ENCODE assay signal across 9 mouse cellular contexts in genomic region chr7:45523678-45524170, GRCm38 (mm10). TPM values are rescaled to one million over a fixed set of nuclear protein-coding genes. Genes with fewer than 3 reads are reported as not detected.
DNase-seq lines count a peak whose midpoint lies in the region; ATAC-seq and TF ChIP-seq lines count a peak whose summit lies in the region.
"Had no signal": no experiment of that assay in that cellular context is flagged by ENCODE, and none has a peak within 500 bp of the region (broad histone marks: within the 10 kb centered on the region; RNA-seq: fewer than 3 reads in every experiment).

No protein-coding gene starts in this region.

- H3K36me3 ChIP-seq in heart, embryonic 12.5 days: peaks cover 17% of the 10 kb centered on the region
- peaks cover 19 to 29% of the 10 kb centered on the region in 2 experiments for H3K36me3 ChIP-seq in CH12.LX (replicated peaks in 1 of 2; ENCODE audit: control insufficient read depth in 1 of 2, insufficient read depth in 1 of 2, low read length in 1 of 2)
- H3K36me3 ChIP-seq in embryonic facial prominence, embryonic 13.5 days: peaks cover 17% of the 10 kb centered on the region

- TF ChIP-seq POLR2A in CH12.LX (IDR thresholded peaks at IDR 0.05; ENCODE audit: low read depth, low read length): no peak

- no peak for TF ChIP-seq EP300 in CH12.LX (IDR thresholded peaks at IDR 0.05; ENCODE audit: low read length)

- dilution Hi-C loops in CH12.LX (cut with MboI; ENCODE audit: extremely low pct_ligation_motif_present, extremely low pct_unique_long_range_greater_than_20kb, low sequenced_read_pairs): no loop called here

- peak overlapping the region; percentile 77 for H3K4me2 ChIP-seq in heart, embryonic 12.5 days
- H3K4me2 ChIP-seq in CH12.LX (ENCODE audit: insufficient read depth, low read depth, poor library complexity, severe bottlenecking): peak overlapping the region; percentile 79; the same call in 1 of the 2 replicates
- peak overlapping the region; percentile 30 for H3K4me2 ChIP-seq in embryonic facial prominence, embryonic 13.5 days

- ATAC-seq in heart, embryonic 12.5 days (ENCODE audit: insufficient number of reproducible peaks, low FRiP score): no peak
- ATAC-seq in embryonic facial prominence, embryonic 13.5 days (ENCODE audit: insufficient number of reproducible peaks, insufficient read depth, low FRiP score, low TSS enrichment, low read depth): no peak
- ATAC-seq: forebrain, embryonic 16.5 days had no signal

- peaks cover 24% of the 10 kb centered on the region for H3K79me2 ChIP-seq in CH12.LX (replicated peaks; ENCODE audit: control insufficient read depth, extremely low read depth, insufficient read depth, poor library complexity, severe bottlenecking)

- peak overlapping the region; percentile 63 for H3K9ac ChIP-seq in heart, embryonic 12.5 days
- peak overlapping the region; percentile 56 for H3K9ac ChIP-seq in CH12.LX (ENCODE audit: insufficient read depth, low read depth)
- peak overlapping the region; percentile 22; the same call in 1 of the 2 replicates for H3K9ac ChIP-seq in embryonic facial prominence, embryonic 13.5 days

- TF ChIP-seq CTCF in CH12.LX (conservative IDR thresholded peaks at IDR 0.05 in 1 of 2, IDR thresholded peaks at IDR 0.05 in 1 of 2; ENCODE audit: low read depth in 2 of 2, low read length in 2 of 2): no peak

- intact Hi-C loops in heart, postnatal 14 days (cut with DNase I): loop anchor here (2.0 kb wide), 1 partner anchor 49 kb away; no protein-coding TSS in a partner anchor
- intact Hi-C loops in left cerebral cortex, postnatal 25 days (cut with DNase I): loop anchor here (5.0 kb wide), 1 partner anchor 46 kb away; no protein-coding TSS in a partner anchor

- in situ Hi-C loops in CH12.LX (cut with MboI; ENCODE audit: low pct_ligation_motif_present, low pct_unique_long_range_greater_than_20kb, low sequenced_read_pairs): loop anchor here (10.0 kb wide), 1 partner anchor 61 kb away; no protein-coding TSS in a partner anchor

- H3K4me3 ChIP-seq in heart, embryonic 12.5 days: peak overlapping the region; percentile 46
- H3K4me3 ChIP-seq in CH12.LX (replicated peaks in 1 of 3; ENCODE audit: low read depth in 2 of 3, low read length in 2 of 3, poor library complexity in 1 of 3): peak overlapping the region in 2 of 3 experiments; percentile 25 to 52
- H3K4me3 ChIP-seq in embryonic facial prominence, embryonic 13.5 days: peak overlapping the region; percentile 9; the same call in 1 of the 2 replicates

- H3K27me3 ChIP-seq in heart, embryonic 12.5 days (replicated peaks): no peaks in the 10 kb centered on the region
- peaks cover 3% of the 10 kb centered on the region for H3K27me3 ChIP-seq in CH12.LX (replicated peaks)
- no peaks in the 10 kb centered on the region for H3K27me3 ChIP-seq in embryonic facial prominence, embryonic 13.5 days

- WGBS in heart, embryonic 12.5 days: 73% methylated on average over 13 of the region's 13 CpGs
- WGBS in embryonic facial prominence, embryonic 13.5 days: 84% methylated on average over 13 of the region's 13 CpGs

- peaks cover 27% of the 10 kb centered on the region for H3K4me1 ChIP-seq in heart, embryonic 12.5 days (replicated peaks)
- peaks cover 5 to 36% of the 10 kb centered on the region in 2 experiments for H3K4me1 ChIP-seq in CH12.LX (ENCODE audit: control insufficient read depth in 1 of 2, insufficient read depth in 2 of 2)
- peaks cover 36% of the 10 kb centered on the region for H3K4me1 ChIP-seq in embryonic facial prominence, embryonic 13.5 days

- H3K27ac ChIP-seq in heart, embryonic 12.5 days (ENCODE audit: poor library complexity, severe bottlenecking): peak overlapping the region; percentile 72
- no peak overlapping the region for H3K27ac ChIP-seq in CH12.LX (ENCODE audit: insufficient read depth, low read depth)
- H3K27ac ChIP-seq in embryonic facial prominence, embryonic 13.5 days: no peak overlapping the region; the same call in 1 of the 2 replicates

- DNase-seq in heart, postnatal 14 days: no peak
- DNase-seq in CH12.LX (ENCODE audit: extremely low read depth): no peak
- DNase-seq in liver: peak; percentile 46
- DNase-seq in right cerebral cortex, postnatal 10 days (ENCODE audit: low spot score in 2 of 2): no peak
- DNase-seq in layer of hippocampus, postnatal 25 days (ENCODE audit: extremely low spot score in 1 of 2, low spot score in 1 of 2): no peak
- no peak for DNase-seq in left cerebral cortex, postnatal 25 days (ENCODE audit: low spot score in 2 of 2)

- no peak for TF ChIP-seq RAD21 in CH12.LX (IDR thresholded peaks at IDR 0.05; ENCODE audit: low read depth, low read length)

- no peaks in the 10 kb centered on the region for H3K9me3 ChIP-seq in heart, embryonic 12.5 days (replicated peaks)
- no peaks in the 10 kb centered on the region for H3K9me3 ChIP-seq in CH12.LX (replicated peaks; ENCODE audit: low read length)
- no peaks in the 10 kb centered on the region for H3K9me3 ChIP-seq in embryonic facial prominence, embryonic 13.5 days

TF ChIP-seq in CH12.LX, 34 proteins besides CTCF, POLR2A, EP300 and RAD21:
- TF ChIP-seq TBP (conservative IDR thresholded peaks at IDR 0.05; ENCODE audit: low read depth, low read length) (no peak), ETS1 (conservative IDR thresholded peaks at IDR 0.05; ENCODE audit: low read depth, low read length) (peak; percentile 47; the same call in 1 of the 2 replicates)

RNA-seq across cellular contexts. Expression of gene Ppp1r15a, which starts 2.3 kb away (rescaled TPM):
- polyA plus RNA-seq in heart, embryonic 12.5 days (2016; fragmentation: Nextera tagmentation; extraction: Ambion mirVana): 33.7 and 35.2 TPM in 2 replicates
- total RNA-seq in heart, postnatal 14 days (2021): 10 to 100 TPM; 21.7 to 32.8 TPM
- total RNA-seq in CH12.LX (2012; rRNA removed) (11.7 and 12.0 TPM in 2 replicates), CH12.LX (2014; rRNA removed) (12.5 and 13.9 TPM in 2 replicates)
- polyA plus RNA-seq in CH12.LX (2012; ENCODE audit: insufficient read length, low read depth): 31.8 and 37.1 TPM in 2 replicates
- polyA plus RNA-seq in embryonic facial prominence, embryonic 13.5 days (2015; fragmentation: Nextera tagmentation; extraction: Ambion mirVana): 22.9 and 23.0 TPM in 2 replicates
- 10 to 100 TPM; 19.6 to 21.6 TPM for total RNA-seq in layer of hippocampus, postnatal 25 days (2021)
- 10 to 100 TPM; 22.0 to 22.2 TPM for total RNA-seq in left cerebral cortex, postnatal 25 days (2021)

RNA-seq across cellular contexts. Expression of gene Plekha4, which starts 2.4 kb away (rescaled TPM):
- polyA plus RNA-seq in heart, embryonic 12.5 days (2016; fragmentation: Nextera tagmentation; extraction: Ambion mirVana): 0.57 and 0.68 TPM in 2 replicates
- 1 to 10 TPM; 1.9 to 2.1 TPM for total RNA-seq in heart, postnatal 14 days (2021)
- 0.25 TPM in 2 replicates for total RNA-seq in CH12.LX (2012; rRNA removed)
- 0.28 TPM in 1 of 2 replicates, not detected in the other for total RNA-seq in CH12.LX (2014; rRNA removed)
- polyA plus RNA-seq in CH12.LX (2012; ENCODE audit: insufficient read length, low read depth): 0.90 and 1.3 TPM in 2 replicates
- 2.9 and 3.8 TPM in 2 replicates for polyA plus RNA-seq in embryonic facial prominence, embryonic 13.5 days (2015; fragmentation: Nextera tagmentation; extraction: Ambion mirVana)
- under 1 TPM; 0.47 TPM for total RNA-seq in layer of hippocampus, postnatal 25 days (2021)
- 1 to 10 TPM; 1.2 to 2.7 TPM for total RNA-seq in left cerebral cortex, postnatal 25 days (2021)

RNA-seq across cellular contexts. Expression of gene Nucb1, which starts 13.5 kb away (rescaled TPM):
- 176 and 185 TPM in 2 replicates for polyA plus RNA-seq in heart, embryonic 12.5 days (2016; fragmentation: Nextera tagmentation; extraction: Ambion mirVana)
- total RNA-seq in heart, postnatal 14 days (2021): 100 to 1,000 TPM; 116 to 137 TPM
- total RNA-seq in CH12.LX (2012; rRNA removed) (83.4 and 92.6 TPM in 2 replicates), CH12.LX (2014; rRNA removed) (40.8 and 46.2 TPM in 2 replicates)
- 90.4 and 129 TPM in 2 replicates for polyA plus RNA-seq in CH12.LX (2012; ENCODE audit: insufficient read length, low read depth)
- polyA plus RNA-seq in embryonic facial prominence, embryonic 13.5 days (2015; fragmentation: Nextera tagmentation; extraction: Ambion mirVana): 198 and 206 TPM in 2 replicates
- total RNA-seq in layer of hippocampus, postnatal 25 days (2021): 100 to 1,000 TPM; 102 to 105 TPM
- 100 to 1,000 TPM; 103 to 105 TPM for total RNA-seq in left cerebral cortex, postnatal 25 days (2021)

RNA-seq across cellular contexts. Expression of gene Hsd17b14, which starts 31.0 kb away (rescaled TPM):
- 0.64 and 0.70 TPM in 2 replicates for polyA plus RNA-seq in heart, embryonic 12.5 days (2016; fragmentation: Nextera tagmentation; extraction: Ambion mirVana)
- total RNA-seq in heart, postnatal 14 days (2021): under 1 TPM; 0.19 to 0.39 TPM
- not detected in 2 replicates for total RNA-seq in CH12.LX (2012; rRNA removed)
- total RNA-seq in CH12.LX (2014; rRNA removed): not detected in 2 replicates
- polyA plus RNA-seq in CH12.LX (2012; ENCODE audit: insufficient read length, low read depth): 1.5 and 2.3 TPM in 2 replicates
- 0.25 and 0.83 TPM in 2 replicates for polyA plus RNA-seq in embryonic facial prominence, embryonic 13.5 days (2015; fragmentation: Nextera tagmentation; extraction: Ambion mirVana)
- under 1 TPM in 1 of 2 experiments, not detected in 1; 0.54 TPM for total RNA-seq in layer of hippocampus, postnatal 25 days (2021)
- total RNA-seq in left cerebral cortex, postnatal 25 days (2021): under 1 TPM in 1 of 2 experiments, not detected in 1; 0.25 TPM
- polyA plus RNA-seq: forebrain, embryonic 16.5 days had no signal

RNA-seq across cellular contexts. Expression of gene Dhdh, which starts 35.1 kb away (rescaled TPM):
- polyA plus RNA-seq in heart, embryonic 12.5 days (2016; fragmentation: Nextera tagmentation; extraction: Ambion mirVana): 4.2 and 4.3 TPM in 2 replicates
- total RNA-seq in heart, postnatal 14 days (2021): 1 to 10 TPM; 4.5 to 6.0 TPM
- total RNA-seq in CH12.LX (2012; rRNA removed) (5.9 and 6.4 TPM in 2 replicates), CH12.LX (2014; rRNA removed) (7.1 and 7.2 TPM in 2 replicates)
- polyA plus RNA-seq in CH12.LX (2012; ENCODE audit: insufficient read length, low read depth): 15.3 and 18.0 TPM in 2 replicates
- 4.5 TPM in 2 replicates for polyA plus RNA-seq in embryonic facial prominence, embryonic 13.5 days (2015; fragmentation: Nextera tagmentation; extraction: Ambion mirVana)
- 1 to 10 TPM; 3.1 to 5.7 TPM for total RNA-seq in layer of hippocampus, postnatal 25 days (2021)
- 1 to 10 TPM; 2.7 to 4.0 TPM for total RNA-seq in left cerebral cortex, postnatal 25 days (2021)
